Mouse (Mus musculus): Measurements from ENCODE around the gene Olfr374.
"Not testable (repeated sequence)": the region's sequence is repeated elsewhere in the genome, so short reads cannot be mapped to it uniquely, and the experiment has no call there.

Gene Olfr374

DNA sequence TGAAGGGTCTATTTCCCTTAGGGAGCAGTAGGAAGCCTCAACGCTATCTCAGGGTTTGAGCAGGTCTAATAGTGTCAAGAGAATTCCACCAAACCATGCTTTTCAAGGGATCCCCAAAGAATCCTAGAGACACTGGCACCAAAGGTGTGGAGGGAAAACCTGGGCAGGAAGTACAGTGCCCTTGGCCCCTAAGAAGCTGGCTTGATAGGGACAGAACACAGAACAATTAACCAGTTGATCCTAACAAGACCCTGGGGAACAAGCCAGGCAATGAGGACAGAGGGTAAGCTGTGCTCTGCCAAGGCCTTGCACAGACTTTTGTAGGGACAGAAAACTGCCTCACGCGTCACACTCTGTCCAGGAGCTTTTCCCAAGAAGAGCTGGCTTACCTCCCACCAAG, at the start of gene Olfr374:
Olfr374 (plus strand) TSS at position 301 of the 400 bp plus-strand sequence.
- DNase-seq: no peak

DNA sequence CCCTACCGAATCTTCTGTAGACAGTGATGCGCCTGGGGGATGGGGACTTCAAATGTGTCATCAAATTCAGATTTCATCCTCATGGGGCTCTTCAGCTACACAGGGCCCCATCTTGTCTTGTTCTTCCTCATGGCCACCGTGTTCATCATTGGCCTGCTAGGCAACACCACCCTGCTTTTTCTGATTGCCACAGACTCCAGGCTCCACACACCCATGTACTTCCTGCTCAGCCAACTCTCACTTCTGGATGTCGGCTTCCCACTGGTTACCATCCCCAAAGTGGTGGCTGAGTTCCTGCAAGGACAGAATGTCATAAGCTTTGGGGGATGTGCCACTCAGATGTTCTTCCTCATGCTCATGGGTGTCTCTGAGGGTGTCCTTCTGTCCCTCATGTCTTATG, 49.2 kb upstream of the Olfr374 start:
- not testable (repeated sequence) for DNase-seq

DNA sequence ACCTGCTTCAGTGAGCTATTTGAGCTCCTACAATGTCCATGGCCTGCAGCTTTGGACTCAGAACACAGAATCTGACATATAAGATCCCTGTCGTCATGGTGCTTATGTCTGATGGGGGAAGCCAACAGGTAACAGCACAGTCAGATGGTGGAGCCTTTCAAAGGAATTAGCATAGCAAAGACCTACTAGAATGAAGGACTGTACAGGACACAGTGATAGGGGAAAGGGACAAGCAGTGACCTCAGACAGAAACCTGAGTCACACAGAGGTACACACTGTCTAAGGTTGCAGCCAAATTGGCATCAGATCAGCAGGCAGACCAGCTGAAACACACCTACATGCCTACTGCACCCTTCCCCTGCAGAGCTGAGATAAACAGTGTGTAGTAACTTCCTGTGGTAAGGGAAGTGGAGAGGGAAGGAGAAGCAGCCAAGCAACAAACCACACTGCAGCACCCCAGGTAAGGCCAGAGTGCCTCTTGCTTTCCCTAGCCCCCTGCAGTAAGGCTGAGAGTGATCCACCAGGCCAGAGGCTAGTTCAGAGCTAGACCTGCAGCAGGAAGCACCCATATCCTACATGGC, 39.9 kb upstream of the Olfr374 start:
- DNase-seq: not testable (repeated sequence)

DNA sequence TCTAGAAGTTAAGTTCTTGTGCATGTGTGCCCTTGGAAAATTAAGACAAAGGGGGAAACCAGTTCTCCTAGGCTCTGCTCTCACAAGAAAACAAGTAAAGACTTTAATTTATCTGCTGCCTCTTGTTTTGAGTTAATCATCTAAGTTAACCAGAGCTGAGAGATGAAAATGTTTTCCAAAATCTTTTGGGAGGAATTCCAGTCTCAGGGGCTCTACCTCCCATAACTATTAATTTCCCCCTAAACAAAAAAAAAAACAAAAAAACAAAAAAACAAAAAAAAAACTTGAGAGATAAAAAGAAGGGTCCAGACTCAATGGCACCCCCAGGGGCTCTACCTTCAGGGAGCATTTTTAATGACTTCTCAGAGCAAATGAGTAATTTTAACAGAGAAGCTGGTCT, 24.0 kb upstream of the Olfr374 start, which contains the start of gene Olfr373:
Olfr373 (plus strand) TSS at position 301 of the 400 bp plus-strand sequence.
- not testable (repeated sequence) for DNase-seq

DNA sequence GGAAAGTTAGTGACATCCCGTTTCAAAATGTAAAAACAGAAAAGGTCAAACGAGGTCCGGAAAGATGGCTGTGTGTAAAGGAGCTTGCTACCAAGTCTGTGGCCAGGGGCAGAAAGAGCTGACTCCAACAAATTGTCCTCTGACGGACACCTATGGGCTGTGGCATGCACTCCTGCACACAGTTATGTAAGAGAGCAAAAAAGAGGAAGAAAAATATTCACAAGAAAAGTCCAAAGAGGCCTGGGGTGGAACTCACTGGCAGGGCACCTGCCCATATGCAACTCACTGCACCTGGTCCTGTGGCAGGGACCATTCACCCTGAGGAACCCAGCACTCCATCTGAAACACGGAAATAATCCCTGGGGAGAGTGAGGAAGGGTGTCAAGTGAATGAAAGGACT, 22.1 kb upstream of the Olfr374 start:
- no peak for DNase-seq

DNA sequence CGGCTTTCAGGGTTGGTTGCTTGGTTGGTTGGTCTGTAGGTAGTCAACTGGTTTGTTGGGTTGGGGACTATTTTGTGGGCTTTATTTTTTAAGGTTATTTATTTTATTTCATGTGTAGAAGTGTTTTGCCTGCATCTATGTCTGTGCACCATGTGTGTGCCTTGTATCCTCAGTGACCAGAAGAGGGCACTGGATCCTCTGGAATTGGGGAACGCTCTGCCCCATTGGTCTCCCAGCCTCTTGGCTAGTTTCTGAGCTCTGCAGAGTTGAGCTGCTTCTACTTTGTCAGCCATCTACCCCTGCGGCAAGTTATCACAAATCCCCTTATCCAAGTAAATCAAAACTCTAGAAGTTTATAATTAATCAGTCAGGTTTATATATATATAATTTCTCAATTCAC, 19.2 kb upstream of the Olfr374 start:
- not testable (repeated sequence) for DNase-seq

DNA sequence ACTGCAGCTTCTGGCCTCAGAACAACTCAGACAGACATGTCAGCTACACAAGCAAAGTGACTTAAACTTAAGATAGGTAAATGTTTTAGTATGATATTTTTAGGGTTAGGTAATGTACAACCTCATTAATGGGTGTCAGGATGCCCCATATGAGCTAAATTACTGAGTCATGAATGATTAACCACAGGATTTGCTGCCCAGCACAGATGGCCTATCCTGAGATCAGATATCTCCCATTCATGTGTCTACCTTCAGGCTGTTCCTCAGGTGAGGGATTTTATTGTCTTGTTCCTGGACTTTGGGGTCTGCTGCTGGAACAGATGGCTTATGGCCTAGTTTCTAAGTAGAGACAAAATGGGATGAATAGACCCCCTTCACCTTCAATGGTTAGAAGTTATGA, 10.1 kb upstream of the Olfr374 start:
- DNase-seq: not testable (repeated sequence)

DNA sequence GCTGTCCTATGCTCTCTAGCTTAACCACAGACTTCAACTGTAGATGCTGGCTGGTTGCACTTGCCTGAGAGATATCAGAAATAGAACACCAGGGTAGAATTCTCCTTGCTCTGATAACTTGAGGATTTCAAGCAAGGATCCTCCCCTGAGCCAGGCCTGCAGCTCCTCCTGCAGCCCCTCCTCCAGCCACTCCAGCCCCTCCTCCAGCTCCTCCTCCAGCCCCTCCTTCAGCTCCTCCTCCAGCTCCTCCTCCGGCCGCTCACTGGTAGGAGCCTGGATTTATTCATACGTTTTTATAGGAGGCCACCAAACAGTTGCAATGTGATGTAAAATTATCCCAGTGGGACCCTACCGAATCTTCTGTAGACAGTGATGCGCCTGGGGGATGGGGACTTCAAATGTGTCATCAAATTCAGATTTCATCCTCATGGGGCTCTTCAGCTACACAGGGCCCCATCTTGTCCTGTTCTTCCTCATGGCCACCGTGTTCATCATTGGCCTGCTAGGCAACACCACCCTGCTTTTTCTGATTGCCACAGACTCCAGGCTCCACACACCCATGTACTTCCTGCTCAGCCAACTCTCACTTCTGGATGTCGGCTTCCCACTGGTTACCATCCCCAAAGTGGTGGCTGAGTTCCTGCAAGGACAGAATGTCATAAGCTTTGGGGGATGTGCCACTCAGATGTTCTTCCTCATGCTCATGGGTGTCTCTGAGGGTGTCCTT, 7.3 kb upstream of the Olfr374 start:
- DNase-seq: peak; percentile 75 to 80

DNA sequence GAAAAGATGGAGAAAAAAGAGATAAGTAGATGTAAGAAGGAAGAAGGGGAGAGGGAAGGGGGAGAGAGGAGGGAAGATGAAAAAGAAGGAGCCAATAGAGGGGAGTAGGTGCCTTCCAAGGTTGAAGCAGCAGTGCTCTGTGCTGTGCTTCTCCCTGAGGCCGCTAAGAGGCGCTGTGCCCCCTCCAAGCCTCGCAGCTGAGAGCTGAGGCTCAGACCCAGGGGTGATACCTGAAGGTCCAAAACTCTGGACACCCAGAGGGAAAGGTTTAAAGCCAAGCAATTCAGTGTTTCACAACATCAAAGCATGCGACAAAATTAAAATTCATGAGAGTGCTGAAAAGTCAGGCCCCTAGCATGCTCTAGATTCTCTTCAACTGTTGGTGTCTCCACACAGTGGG, 1.7 kb upstream of the Olfr374 start:
- DNase-seq: no peak

DNA sequence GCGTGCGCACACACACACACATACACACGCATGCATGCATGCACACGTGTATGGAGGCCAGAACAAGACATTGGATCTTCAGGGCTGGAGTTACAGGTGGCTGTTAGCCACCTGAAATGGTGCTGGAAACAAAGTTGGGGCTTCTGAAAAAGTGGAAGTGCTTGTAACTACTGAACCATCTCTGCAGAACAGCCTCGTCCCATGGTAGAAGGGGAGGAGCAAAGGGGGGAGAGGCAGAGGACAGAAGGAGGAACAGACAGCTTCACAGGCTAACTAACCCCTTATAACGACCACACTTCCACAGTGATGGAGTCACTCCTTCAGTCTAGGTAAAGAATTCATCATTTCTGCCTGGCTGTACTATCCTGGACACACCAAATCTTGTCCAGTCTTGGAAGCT, 4.0 kb downstream of the Olfr374 start:
- DNase-seq: no peak

DNA sequence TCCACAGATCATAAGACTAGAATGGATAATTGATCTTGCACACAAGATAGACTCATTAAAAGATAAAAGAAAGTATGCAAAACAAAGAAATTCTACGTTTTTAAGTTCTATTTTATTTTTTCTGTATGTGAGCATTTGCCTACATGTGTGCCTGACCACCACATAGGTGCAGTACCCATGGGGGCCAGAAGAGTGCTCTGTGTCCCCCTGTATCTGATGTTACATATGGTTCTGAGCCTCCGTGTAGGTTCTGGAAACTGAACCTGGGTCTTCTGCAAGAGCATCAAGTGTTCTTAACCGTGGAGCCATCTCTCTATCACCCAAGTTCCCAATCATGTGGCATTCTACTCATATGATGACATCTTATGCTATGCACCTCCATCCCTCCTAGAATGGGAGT, 5.6 kb downstream of the Olfr374 start:
- no peak for DNase-seq

DNA sequence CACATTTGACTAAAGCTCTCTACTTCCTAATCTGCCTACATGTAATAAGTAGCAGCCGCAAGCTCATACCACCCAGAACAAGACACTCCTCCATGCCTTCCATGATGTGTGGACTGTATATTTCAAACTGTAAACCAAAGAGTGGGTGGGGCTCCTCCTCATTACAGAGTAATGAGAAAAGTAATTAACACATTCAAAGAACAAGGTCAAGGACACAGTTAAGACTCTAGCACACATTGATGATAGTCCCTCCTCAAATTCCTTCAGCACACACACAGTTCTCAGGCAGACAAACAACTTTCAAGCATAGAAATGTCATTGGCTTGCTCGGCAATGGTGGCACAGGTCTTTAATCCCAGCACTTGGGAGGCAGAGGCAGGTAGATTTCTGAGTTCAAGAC, 8.4 kb downstream of the Olfr374 start:
- no peak for DNase-seq

DNA sequence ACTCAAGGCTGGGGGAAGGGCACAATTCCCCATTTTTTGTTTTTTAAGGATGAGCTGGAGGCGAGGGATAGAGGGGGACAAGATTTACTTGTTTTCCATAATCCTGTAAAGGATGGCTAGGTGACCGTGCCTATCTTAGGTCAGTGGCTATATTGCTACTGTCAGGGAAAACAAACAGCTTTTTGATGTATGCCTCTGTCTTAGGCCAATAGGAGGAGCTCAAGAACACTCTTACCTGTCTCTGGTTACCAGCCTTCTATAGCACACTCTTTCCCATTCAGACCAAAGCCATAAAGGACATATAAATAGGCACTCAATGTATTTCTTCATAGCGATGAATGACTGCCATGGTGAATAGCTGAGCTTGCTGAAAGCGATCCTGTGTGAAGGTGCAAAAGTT, 11.8 kb downstream of the Olfr374 start:
- DNase-seq: no peak

DNA sequence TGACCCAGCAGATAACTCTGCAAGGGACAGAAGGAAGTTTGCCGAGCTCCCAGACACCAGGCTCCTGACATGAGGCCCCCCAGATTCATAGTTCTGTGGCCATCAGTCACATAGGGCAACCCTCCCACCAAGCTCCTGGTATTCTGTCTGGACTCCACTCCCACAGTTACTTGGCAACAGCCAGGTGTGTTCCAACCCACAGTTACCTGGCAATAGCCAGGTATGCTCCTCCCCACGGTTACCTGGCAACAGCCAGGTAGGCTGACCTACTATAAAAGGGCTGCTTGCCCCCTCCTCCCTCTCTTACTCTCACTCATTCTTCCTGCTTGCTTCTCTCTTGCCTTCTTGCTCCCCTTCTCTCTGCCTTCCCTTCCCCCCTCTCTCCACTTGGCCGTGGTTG, 14.6 kb downstream of the Olfr374 start:
- not testable (repeated sequence) for DNase-seq

DNA sequence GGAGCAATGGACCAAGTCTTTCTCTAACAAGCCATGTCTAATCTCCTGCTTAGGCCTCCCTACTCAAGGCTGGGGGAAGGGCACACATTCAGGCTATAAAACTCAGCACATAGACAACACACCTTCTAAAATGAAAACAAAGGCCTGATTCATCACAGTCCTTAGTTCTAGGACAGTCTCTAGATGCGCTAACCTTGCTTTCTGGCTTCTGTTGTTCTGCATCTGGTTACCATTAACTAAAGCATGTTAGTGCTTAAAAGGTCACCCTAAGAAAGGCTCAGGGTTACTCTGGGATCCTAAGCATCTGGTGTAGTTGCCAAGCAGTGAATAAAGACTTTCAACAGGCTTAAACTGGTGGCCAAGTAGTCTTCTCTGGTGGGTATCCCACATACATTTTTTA, 15.2 kb downstream of the Olfr374 start:
- no peak for DNase-seq

DNA sequence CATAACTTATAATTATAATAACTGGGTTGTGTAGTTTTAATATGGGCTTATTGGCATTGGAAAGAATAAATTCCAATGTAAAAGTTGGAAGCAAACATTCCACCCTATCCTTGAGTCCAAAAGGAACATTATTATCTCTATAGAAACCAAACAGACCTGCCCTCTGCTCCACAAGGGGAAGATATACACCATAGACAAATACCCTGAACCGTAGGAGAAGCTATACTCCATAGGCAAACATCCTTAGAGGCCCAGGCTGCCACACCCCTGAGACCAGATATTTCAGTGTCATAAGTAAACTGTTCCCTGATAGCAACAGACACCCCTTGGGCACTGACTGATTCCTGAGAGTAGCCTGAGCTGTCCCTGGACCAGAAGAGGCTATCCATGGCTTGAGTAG, 21.0 kb downstream of the Olfr374 start:
- no peak for DNase-seq

DNA sequence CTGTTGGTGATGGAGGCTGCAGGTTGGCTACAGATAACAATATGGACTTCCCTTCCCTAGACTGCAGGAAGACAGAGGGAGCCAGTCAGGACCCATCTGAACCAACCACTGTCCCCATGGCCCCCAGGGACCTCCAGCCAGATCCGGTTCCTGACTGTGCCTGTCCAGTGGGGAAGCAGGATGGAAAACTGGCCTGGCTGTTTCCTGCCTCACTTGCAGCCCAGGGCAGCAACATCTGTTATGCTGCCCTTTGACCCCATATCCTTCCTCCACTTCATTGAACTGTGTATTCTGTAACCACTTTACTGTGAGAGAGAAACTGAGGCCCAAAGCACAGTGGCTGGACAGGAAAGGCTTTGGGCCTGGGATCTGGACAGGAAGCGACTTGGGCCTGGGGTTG, 24.4 kb downstream of the Olfr374 start:
- DNase-seq: peak; percentile 64 to 68

DNA sequence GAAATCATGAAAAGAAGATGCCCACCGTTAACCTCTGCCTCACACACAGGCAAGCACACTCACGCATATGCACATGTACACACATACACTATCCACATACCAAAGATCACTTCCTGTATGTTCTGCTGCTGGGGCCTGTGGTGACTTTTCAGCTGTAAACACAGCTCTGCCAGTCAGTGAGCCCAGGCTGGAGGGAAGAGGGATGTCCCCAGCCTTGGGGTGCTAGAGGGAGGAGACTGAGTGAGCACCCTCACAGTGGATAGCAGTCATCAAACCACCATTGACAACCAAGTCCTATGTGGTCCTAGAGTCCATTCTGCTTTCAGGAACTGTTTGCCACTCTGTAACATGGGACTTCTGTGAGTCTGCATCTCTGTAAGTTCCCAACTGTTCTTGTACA, 25.1 kb downstream of the Olfr374 start:
- no peak for DNase-seq

DNA sequence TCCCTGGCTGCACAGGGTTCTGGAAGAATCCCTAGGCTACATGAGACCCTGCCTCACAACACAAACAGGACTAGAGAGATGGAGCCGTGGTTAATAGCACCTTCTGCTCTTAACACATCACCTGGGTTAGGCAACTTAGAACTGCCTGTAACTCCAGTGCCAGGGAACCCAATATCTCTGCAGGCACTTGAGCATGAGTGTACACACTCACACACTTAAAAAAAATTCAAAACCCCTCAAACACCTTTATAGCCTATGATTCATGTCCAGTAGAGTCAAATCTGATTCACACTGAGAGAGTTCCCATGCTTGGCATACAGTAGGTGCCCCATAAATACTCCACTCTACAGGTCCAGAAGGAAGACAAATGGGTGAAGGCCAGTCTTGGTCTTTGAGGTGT, 25.6 kb downstream of the Olfr374 start:
- DNase-seq: no peak

DNA sequence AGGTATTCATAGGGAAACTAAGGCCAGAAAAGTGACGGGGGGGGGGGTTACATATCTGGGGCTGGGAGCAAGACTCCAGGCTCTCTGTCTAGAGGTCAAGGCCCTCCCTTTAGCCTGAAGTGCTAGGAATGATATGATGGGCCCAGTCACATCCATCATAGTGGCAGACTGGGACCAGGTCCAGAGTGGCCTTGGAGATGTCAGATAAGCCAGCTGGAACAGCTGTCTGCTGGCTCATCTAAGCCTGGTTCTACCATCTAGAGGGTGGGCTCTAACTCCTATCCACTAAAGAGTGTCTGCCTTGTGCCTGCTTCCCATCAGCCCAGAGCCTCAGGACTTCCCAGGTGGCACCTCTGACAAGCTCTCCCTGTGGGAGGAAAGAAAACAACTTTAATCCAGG, 26.1 kb downstream of the Olfr374 start:
- peak; percentile 67 to 73 for DNase-seq

DNA sequence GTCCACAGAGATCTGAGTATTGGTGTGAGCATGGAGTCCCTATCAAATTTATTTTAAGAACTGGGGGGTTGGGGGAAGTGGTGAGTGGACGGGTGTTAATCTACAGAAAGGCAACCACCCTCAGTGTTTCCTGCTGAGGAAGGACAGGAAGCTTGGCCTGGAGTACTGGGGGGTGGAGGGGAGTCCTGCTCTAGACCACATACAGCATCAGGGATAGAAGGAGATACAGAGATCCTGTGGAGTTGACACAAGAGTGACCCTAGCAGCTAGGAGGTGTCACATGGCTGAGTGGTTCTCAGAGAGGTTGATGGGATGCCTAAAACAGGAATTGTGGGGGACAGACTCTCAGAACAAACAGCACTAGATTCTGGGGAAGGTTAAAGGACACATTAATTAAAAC, 26.7 kb downstream of the Olfr374 start:
- DNase-seq: peak in 1 of 2 experiments; percentile 29

DNA sequence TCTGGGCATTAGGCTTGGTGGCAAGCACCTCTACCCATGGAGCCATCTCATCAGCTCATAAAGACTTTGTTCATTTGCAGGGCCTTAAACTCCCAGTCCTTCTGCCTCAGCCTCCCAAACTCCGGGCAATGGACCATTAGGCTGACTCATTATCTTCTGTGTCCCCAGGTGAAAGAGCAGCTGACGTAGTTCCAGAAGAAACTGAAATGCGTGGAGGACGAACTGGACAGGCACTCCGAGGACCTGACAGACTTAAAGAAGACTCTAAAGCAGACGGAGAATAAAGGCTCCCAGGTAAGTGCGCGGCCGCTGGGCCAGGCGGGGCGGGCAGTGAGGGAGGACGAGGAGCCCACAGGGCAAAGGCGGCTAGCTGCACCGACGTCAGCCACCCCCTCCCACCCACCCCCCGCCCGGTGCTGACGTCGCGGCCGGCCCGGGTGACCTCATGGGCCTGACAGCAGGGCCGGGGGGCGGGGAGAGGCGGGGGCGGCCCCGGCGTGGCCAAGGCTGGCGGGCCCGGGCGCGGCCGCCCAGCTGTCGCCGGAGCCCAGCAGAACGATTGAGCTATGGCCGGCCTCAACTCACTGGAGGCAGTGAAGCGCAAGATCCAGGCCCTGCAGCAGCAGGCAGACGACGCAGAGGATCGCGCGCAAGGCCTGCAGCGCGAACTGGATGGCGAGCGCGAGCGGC, 28.1 kb downstream of the Olfr374 start, which contains the start of gene Tpm4:
Tpm4 (plus strand) TSS at position 220 of the 690 bp plus-strand sequence.
- DNase-seq: peak; percentile 84 to 90

DNA sequence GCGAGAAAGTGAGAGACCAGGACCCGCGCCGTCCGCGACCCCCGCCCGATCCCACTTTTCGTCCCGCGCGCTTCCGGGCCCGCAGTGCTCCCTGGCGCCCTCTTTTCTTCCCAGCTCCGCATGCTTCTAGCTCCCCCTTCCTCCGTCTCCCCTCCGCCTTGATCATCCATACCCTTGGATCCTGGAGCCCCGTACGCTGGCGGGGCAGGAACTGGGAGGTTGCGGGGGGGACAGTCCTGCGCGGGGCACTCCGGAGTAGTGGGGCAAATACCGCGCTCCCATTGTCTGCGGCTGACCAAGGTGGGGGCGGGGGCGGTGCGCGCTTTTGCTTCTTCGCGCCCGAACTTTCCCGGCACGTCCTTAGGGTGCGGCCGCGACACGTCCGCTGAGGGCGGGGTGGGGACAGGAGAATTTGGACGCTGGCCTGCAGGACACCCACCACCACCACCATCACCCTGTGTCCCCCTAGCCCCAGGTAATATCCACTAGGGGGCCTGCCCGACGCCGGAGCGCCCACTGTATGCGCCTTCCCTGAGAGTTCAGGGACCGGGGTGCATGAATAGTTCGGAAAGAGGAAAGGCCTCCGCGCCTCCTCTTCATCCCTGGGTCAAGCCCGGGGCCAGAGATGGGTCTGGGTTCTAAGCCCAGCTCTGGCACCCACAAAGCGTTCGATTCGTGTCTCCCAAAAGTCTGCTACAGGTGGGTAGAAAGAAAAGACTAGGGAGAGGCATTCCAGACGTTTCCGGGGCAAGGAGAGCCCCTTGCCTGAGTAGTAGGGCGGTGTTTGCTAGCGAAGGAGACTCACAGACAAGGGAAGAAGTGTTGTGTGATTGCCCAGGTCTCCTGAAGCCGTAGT, 28.8 kb downstream of the Olfr374 start:
- peak; percentile 70 to 78 for DNase-seq

Measured in kidney, postnatal 4 days (tissue).